Mouse (Mus musculus) left cerebral cortex, postnatal 4 days (tissue): ENCODE data around the gene Gm20937. TPM values are rescaled to one million over a fixed set of nuclear protein-coding genes. Genes with fewer than 3 reads are reported as not detected.
"Not testable (repeated sequence)": the region's sequence is repeated elsewhere in the genome, so short reads cannot be mapped to it uniquely, and the experiment has no call there.

ENCODE experiments used
- DNase-seq: peaks from one replicate; pipeline ENCODE4 v3.0.0-alpha.2; 2022
- intact Hi-C: fragments of 180-260 bp; cut with DNase I; formaldehyde crosslinking; loops from one replicate; pipeline ENCODE4 v1.15.1; 2025
- total RNA-seq, 2 experiments: library from RNA; stranded (reverse); gene quantifications; 2 replicates each; pipeline ENCODE4 v1.2.3; 2021

Gm20937 gene
- total RNA-seq: not detected

GRCm38 (mm10) chrY:68294798-68295197 is at the start of gene Gm20937:
Gene Gm20937 (minus strand): TSS chrY:68294898.
- DNase-seq, intact Hi-C loops: not testable (repeated sequence)

Other genes starting within 250 kb of the Gm20937 start
- not detected for gene Gm20816, start 243.1 kb upstream of the Gm20937 start, total RNA-seq